Mouse (Mus musculus): ENCODE measurements at regions not wholly inside any gene's neighbourhood (a gene's known extent, or its start where the extent isn't known, plus 50 kb on each side); places are given as distances from the start of the nearest gene placed in this dataset.
A peak's percentile ranks its signal among the peaks of the same experiment; 100 is the strongest.

DNA sequence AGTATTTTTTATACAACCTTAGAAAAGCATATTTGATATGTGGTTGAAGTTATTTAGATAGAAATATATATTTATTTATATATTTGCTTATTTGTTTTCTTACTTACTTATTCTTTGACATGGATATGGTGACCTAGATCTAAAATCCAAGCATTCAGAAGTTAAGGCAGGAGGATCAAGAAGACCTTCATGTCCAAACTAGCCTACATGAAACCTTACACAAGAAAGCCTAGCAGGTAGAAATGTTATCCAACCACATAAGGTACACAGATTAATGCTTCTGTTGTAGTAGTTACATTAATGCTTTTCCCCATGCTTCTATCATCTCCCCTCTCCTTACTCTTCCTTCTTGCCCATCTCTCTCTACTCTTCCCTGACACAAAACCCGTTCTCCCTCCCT lies 93.2 kb upstream of the Cpeb2 start:
- DNase-seq, result no peak

DNA sequence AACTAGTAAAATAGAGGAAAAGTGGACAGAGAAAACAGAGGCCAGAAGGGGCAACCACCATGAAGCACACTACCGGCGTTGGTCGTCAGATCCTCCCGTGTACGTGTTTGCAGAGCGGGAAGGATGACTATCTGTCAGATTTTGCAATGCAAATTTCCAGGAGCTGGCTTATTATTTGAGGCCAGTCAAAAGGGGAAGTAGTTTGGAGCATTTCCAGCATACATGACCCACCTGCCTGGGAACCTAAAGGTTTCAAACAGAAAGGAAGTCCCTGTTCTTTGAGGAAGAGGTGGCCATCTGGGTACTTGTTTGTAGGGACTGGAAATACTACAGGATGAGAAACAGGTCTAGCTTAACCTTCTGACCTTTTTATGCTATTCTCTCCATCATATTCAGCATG lies 87.0 kb upstream of the Cpeb2 start:
- DNase-seq, result no peak

DNA sequence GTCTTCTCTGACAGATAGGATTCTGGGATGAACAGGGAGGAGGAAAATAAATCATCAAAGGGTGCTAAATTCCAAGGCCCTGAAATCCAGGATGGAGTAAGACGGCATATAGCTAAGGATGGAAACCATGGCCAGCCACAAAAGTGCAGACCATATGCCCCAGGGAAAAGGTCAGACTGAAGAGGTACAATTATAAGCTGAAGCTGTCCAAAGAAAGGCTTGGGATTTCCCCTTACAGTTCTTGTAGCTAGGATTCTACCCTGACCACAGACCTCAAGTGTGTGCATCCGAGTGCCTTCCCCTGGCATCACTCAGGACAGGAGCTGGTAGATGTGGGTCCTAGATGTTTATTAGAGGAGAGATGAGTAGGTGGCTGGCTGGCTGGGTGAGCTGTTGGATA lies 86.0 kb upstream of the Cpeb2 start:
- no peak for DNase-seq

DNA sequence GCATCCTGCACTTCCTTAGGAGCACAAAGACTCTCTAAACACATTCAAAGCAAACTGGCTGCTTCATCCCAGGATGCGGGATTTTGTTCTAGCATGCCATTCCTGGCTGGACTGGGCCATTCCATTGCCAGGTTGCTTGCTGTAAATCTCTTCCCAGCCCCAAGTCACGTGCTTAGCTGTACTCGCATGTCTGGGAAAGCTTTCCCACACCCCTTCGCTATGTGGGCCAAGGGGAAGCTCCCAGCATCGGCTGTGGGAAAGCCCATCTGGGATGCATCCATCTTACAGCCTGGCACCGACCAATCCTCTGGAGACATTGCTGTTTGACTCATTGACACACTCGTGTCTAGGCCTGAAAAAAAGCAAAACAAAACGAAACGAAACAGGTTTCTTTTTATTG lies 84.5 kb upstream of the Cpeb2 start:
- DNase-seq, result peak; percentile 60 to 62

DNA sequence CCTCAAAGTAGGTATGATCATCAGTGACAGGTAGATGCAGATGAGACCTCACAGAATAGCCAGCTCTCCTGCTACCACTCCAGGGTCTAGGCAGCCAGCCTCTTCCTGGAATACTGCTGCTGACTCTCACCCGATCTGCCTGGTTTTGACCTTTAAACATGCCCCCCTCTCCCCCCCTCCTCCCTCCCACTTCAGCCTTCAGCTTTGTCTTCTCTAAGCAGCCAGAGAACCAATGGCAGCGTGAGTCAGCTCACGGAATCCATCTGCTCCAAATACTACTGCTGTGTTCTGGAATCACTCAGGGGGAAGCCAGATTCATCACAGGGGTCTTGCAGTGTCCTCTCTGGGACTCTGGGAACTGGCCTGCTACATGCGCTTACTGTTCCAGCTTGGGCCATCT lies 83.4 kb upstream of the Cpeb2 start:
- DNase-seq, result peak in 1 of 2 experiments; percentile 26

DNA sequence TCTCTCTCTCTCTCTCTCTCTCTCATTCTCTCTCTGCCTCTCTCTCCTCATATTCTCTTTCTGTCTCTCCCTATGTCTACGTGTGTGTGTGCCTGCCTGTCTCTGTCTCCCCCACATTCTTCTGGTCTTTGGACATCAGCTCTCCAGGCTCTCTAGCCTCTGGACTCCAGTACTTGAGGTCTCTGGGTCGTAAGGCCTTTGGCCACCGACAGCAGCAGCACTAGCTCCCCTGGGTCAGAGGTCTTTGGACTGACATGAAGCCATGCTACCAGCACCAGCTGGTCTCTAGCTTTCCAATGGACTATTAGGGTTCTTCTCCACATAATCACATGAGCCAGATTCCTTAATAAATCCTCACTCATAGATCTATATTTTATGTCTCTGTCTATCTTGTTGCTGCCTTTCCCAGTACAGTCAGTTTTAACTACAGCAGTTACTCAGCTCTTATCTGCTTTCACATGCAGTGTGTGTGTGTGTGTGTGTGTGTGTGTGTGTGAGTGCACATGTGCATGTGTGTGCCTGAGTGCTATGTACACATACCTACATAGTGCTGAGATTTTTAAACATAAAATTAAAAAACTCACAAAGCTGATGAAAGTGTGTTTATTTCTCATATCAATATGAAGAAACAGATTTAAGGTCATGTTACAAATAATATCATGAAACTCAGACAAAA lies 81.7 kb upstream of the Cpeb2 start:
- peak in 1 of 2 experiments; percentile 22 for DNase-seq

DNA sequence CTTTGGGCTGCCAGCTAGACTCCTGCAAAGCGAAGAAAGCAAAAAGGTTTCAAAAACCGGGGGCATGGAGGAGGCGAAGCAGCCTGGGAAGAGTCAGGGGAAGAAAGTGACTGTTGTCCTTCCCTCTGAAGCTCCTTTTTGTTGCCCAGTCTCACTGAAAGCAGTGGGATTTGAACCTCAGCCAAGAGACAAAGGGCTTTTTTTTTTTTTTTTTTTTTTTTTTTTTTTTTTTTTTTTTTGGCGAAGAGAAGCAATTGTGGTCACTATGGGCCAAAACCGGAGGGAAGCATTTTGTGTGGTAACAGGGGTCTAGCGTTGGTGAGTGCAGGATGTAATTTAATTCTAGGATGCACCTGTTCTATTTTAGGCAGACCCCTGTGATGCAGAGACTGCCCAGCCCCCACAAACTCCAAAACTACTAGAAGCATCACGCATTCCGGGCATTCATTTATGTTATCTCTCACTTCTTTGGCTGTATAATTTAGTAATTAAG lies 80.8 kb upstream of the Cpeb2 start:
- DNase-seq, result peak; percentile 54 to 65

DNA sequence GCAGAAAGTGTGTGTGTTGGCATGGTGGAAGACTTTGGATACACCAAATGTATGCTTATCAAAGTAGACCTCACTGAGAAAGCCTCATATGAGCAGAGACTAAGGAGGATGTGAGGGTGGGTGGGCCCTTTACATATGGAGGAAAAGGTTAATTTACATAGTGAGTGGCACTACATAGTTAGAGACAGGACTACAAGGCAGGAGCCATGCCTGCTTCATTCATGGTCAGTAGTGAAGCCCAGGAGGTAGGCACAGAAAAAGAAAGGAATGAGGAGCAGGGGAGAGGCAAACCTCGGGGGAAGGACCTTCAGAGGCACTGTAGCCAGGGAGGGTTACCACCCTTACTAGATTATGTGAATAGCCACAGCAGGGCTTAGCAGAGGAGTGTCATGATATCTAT lies 80.1 kb upstream of the Cpeb2 start:
- no peak for DNase-seq

DNA sequence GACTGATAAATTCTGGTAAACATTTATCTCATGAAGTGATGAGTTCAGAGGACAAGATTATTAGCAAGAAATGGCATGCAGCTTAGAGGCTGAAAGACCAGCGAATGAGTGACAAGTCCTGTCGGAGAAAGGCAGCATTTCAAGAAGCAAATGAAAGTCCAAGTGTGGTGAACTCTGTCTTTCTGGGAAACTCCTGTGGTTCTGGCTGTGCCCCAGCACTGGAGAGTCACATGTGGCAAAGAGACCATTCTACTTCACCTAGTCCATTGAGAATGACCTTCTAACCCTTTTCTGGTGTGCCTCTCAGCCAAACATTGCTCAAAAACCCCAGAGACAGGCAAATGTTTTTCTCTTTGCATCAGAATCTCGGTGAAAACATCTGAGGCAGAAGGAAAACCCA lies 76.2 kb upstream of the Cpeb2 start:
- DNase-seq, result no peak

DNA sequence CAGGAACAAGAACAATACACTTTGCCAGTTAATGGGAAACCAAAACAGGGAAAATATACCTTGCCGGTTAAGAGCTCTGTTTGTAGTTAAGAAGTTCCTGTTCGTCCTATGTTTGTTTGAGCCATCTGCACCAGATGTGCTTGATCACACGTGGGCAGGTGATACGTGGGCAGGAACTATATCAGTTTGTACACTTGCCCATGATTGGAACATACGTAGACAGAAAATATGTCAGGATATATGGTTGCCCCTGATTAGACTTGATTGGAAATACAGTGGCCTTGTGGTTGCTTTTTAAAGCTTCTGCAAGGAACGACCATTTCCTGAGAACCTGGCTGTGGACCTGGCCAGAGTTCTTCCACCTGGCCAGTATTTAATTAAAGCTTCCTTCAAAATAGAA lies 72.8 kb upstream of the Cpeb2 start:
- no peak for DNase-seq

DNA sequence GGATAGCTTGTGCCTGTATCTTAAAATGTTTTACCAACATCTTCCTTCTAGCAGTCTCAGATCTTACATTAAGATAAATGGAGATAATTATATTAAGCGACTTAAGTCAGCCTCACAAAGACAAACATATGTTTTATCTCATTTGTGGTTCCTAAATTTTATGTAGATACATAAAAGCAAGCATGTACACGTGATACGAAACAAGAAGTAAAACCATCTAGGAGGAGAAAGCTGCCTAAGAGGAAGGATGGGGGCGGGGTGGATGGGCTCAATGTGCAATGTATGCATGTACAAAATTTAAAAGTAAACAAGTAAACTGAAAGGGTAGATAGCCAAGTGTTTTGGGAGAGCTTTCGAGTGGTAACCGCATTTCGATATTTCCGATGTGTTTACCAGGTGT lies 51.5 kb upstream of the Cpeb2 start:
- DNase-seq, result no peak
